Mouse (Mus musculus) frontal cortex, postnatal 36 days (tissue): ENCODE results near the gene Vmn1r188.
"Not testable (repeated sequence)": the region's sequence is repeated elsewhere in the genome, so short reads cannot be mapped to it uniquely, and the experiment has no call there.

Experiments used
- DNase-seq, 2 experiments: peaks; one replicate each; pipeline ENCODE4 v3.0.0; 2022; ENCODE audit warnings: low spot score in 2 of 2

Gene Vmn1r188

GRCm38 (mm10) chr13:22049737-22050440 lies 34.4 kb upstream of the Vmn1r188 start:
- DNase-seq: no peak

GRCm38 (mm10) chr13:22050591-22051522 lies 33.4 kb upstream of the Vmn1r188 start:
- DNase-seq: peak; percentile 93 to 95

- no peak for DNase-seq
Measured at GRCm38 (mm10) chr13:22051523-22051859, 32.7 kb upstream of the Vmn1r188 start.

GRCm38 (mm10) chr13:22053754-22054153 lies 30.5 kb upstream of the Vmn1r188 start:
- no peak for DNase-seq

- no peak for DNase-seq
Measured at GRCm38 (mm10) chr13:22061422-22061821, 22.8 kb upstream of the Vmn1r188 start.

GRCm38 (mm10) chr13:22063468-22063867 lies 20.8 kb upstream of the Vmn1r188 start:
- DNase-seq: no peak

DNA sequence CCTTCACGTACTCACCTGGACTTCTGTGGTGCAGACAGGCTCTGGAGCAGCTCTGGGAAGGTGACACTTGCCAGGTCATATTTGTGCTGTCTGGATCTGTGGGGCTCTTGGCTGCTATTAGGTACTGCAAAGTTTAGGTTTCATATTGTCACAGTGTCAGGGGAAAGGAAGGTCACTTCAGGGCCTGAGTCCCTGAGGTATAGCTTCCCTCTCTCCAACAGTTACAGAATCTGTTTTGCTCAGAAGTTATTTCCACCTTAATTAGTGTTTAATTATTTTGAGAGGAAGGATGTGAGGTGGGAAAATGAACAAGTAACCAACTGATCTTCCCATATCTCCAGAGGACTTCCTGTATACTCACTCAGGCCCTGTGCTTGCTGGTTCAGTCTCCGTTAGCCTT lies 21.5 kb downstream of the Vmn1r188 start, which contains the start of gene Vmn1r189:
Gene Vmn1r189, minus strand, starts transcription at position 101 of the 400 bp plus-strand sequence.
- DNase-seq: not testable (repeated sequence)

GRCm38 (mm10) chr13:22136495-22137293 lies 52.5 kb downstream of the Vmn1r188 start:
- DNase-seq: not testable (repeated sequence)
